Mouse (Mus musculus) forebrain, embryonic 11.5 days (tissue): ENCODE measurements around the gene A130010J15Rik. TPM values are rescaled to one million over a fixed set of nuclear protein-coding genes. Genes with fewer than 3 reads are reported as not detected.
A peak's percentile ranks its signal among the peaks of the same experiment; 100 is the strongest.

Experiments
- ATAC-seq: fragments of 200-750 bp; cut with Nextera tagmentation; replicated peaks from 2 replicates; pipeline ENCODE4 v1.8.0; 2017; ENCODE audit warnings: moderate TSS enrichment; ENCODE audit not compliant: low FRiP score
- DNase-seq: peaks from one replicate; pipeline ENCODE4 v3.0.0-alpha.2; 2017; ENCODE audit warnings: low spot score
- H3K27ac ChIP-seq: fragments of 300-500 bp; sonication (generic); 2 replicates; pipeline ENCODE4 v1.5.1; 2014; ENCODE audit warnings: low read depth, low read length
- H3K27me3 ChIP-seq: fragments of 300-500 bp; sonication (generic); 2 replicates; pipeline ENCODE4 v1.6.1; 2014; ENCODE audit warnings: mild to moderate bottlenecking, low read length, mixed read lengths; ENCODE audit not compliant: control insufficient read depth, insufficient read depth
- H3K36me3 ChIP-seq: fragments of 300-500 bp; sonication (generic); 2 replicates; pipeline ENCODE4 v1.6.1; 2014; ENCODE audit warnings: mild to moderate bottlenecking, low read length, moderate library complexity, mixed read lengths; ENCODE audit not compliant: control insufficient read depth, insufficient read depth
- H3K4me1 ChIP-seq: fragments of 300-500 bp; sonication (generic); replicated peaks from 2 replicates; pipeline ENCODE4 v1.6.1; 2014; ENCODE audit warnings: low read length, mixed read lengths; ENCODE audit not compliant: control insufficient read depth, insufficient read depth
- H3K4me2 ChIP-seq: fragments of 300-500 bp; sonication (generic); 2 replicates; pipeline ENCODE4 v1.6.1; 2014; ENCODE audit warnings: low read depth, mild to moderate bottlenecking, low read length, moderate library complexity, mixed read lengths; ENCODE audit not compliant: severe bottlenecking
- H3K4me3 ChIP-seq: fragments of 300-500 bp; sonication (generic); 2 replicates; pipeline ENCODE4 v1.5.1; 2014; ENCODE audit warnings: low read depth, low read length
- H3K9ac ChIP-seq: fragments of 300-500 bp; sonication (generic); 2 replicates; pipeline ENCODE4 v1.6.1; 2014; ENCODE audit warnings: low read length
- H3K9me3 ChIP-seq: fragments of 300-500 bp; sonication (generic); 2 replicates; pipeline ENCODE4 v1.6.1; 2016; ENCODE audit warnings: low read length, mixed read lengths; ENCODE audit not compliant: control insufficient read depth
- WGBS: fragments of 180-500 bp; shearing (Covaris S2); extraction: QIAGEN DNeasy Blood & Tissue Kit; methylation state at CpG from one replicate; pipeline ENCODE4 v1.1.7; 2014; 5-methylcytosine and 5-hydroxymethylcytosine counted together
- polyA plus RNA-seq: library from polyadenylated mRNA; unstranded; fragments of >200 nt; fragmentation: Nextera tagmentation; extraction: Ambion mirVana; gene quantifications from 2 replicates; pipeline ENCODE4 v1.2.1, GENCODE M21; 2014

Gene A130010J15Rik
- polyA plus RNA-seq, 1 experiment from 2014 or later = 14.3 TPM

DNA sequence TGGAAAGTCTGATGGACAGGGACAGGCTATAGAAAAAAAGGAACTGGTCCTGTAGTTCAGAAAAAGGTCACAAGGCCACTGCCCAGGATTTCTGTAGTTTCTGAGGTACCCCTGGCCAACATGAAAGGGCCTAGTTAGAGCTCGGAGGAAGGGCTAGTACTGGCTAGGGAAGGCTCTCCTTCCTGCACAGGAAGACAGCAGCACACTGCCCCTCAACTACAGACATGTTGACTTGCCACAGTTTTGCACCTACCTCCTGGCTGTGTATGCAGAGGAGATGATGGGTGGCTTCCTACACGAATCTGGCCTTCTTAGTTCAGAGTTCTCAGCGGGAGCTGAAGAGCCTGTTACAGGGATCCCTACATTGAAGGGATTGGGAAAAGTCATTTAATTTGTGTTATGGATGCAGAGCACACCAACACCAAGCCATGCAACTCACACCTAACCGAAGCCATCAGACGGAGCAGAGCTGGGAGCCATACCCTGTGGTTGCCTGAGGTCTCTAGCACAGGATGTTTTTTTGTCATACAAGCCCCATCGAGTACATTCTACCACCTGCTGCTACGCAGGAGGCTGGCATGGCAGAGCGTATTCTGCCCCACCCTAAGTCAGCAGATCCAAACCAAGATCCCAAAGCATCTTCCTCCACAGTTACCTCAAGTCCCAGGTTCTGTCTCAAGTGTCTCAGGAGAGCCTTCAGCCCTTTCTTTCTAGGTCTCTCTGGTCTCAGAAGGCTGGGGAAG is 33.0 kb downstream of the A130010J15Rik start:
- ATAC-seq (no peak), DNase-seq (no peak)
- H3K9ac ChIP-seq = no peak overlapping the region
- no peaks in the 10 kb centered on the region for H3K9me3 ChIP-seq
- no peak overlapping the region for H3K4me3 ChIP-seq
- no peaks in the 10 kb centered on the region for H3K27me3 ChIP-seq
- 85% methylated on average over 8 of the region's 8 CpGs for WGBS
- H3K27ac ChIP-seq = no peak overlapping the region
- H3K4me2 ChIP-seq = no peak overlapping the region
- H3K4me1 ChIP-seq = no peaks in the 10 kb centered on the region
- H3K36me3 ChIP-seq = no peaks in the 10 kb centered on the region

DNA sequence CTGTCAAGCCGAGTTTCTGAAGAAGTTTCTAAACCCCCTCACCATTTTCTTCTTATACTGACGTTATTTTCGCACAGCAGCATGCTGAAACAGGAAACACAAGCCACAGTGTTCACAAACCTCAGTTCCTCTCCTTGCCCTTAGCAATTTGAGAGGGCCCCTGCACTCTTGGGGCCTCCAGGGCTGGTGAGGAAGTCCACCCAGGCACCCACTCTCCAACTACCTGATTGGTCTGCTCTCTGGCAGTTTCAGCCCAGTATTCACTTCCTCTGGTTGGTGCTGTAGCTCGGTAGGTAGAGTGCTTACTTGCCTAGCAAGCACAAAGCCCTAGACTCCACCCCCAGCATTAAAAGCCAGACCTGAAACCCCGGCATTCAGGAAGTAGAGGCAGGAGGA is 33.5 kb downstream of the A130010J15Rik start, which contains the start of gene Traf3ip3:
TSS of gene Traf3ip3 (minus strand) at position 321 of the 396 bp plus-strand sequence.
- H3K9me3 ChIP-seq = no peaks in the 10 kb centered on the region
- no peak within 1 kb of the TSS for H3K9ac ChIP-seq
- ATAC-seq (no peak), DNase-seq (no peak)
- no peak within 1 kb of the TSS for H3K4me3 ChIP-seq
- H3K4me2 ChIP-seq = no peak within 1 kb of the TSS
- H3K27ac ChIP-seq = no peak within 1 kb of the TSS
- no peaks in the 10 kb centered on the region for H3K4me1 ChIP-seq
- WGBS = 61% methylated on average over 5 of the region's 5 CpGs
- H3K36me3 ChIP-seq = no peaks in the 10 kb centered on the region
- H3K27me3 ChIP-seq = no peaks in the 10 kb centered on the region

DNA sequence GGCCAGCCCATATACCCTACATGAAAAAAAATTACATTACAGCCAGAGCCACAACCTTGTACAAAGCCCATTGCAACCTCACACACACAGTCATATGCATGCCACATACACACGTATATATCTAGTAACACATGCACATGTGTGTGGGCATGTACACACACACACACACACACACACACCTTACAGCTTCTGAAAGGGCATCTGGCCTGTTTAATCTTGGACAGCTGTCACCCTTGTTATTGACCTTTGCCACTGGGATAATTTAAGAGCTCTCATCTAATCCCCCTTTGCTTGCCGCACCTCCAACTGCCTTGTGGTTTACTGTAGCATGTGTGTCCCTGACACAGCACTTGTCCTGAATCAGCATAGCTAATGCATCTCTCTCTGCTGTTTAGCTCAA is 36.0 kb downstream of the A130010J15Rik start:
- no peak overlapping the region for H3K4me2 ChIP-seq
- no peaks in the 10 kb centered on the region for H3K9me3 ChIP-seq
- H3K4me1 ChIP-seq = no peaks in the 10 kb centered on the region
- no peak overlapping the region for H3K27ac ChIP-seq
- ATAC-seq = no peak
- H3K36me3 ChIP-seq = no peaks in the 10 kb centered on the region
- no peaks in the 10 kb centered on the region for H3K27me3 ChIP-seq
- H3K4me3 ChIP-seq = no peak overlapping the region
- WGBS = 75% methylated on average over 2 of the region's 2 CpGs
- no peak overlapping the region for H3K9ac ChIP-seq
- no peak for DNase-seq

DNA sequence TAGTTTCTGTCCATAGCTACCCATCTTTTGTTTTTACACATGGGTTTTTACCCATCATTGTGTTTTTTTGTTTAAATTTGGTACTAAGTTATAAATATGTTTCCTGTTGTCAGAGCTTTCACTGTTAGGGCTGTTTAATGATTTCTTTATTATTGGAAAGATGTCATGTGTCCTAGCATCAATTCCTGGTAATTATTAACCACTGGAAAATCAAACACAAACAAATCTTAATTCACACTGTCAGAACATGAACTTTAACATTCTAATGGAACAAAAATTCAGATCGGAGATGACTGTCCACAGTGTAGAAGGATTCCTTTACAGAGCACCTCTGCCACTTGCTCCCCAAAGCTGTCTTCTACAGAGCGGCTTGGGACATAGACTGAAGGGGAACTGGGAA is 37.6 kb downstream of the A130010J15Rik start:
- Histone ChIP-seq H3K4me2 (no peak overlapping the region), H3K4me3 (no peak overlapping the region), H3K27me3 (no peaks in the 10 kb centered on the region), H3K9me3 (no peaks in the 10 kb centered on the region), H3K36me3 (no peaks in the 10 kb centered on the region), H3K4me1 (no peaks in the 10 kb centered on the region), H3K27ac (no peak overlapping the region), H3K9ac (no peak overlapping the region)
- ATAC-seq (no peak), DNase-seq (no peak)
- WGBS = 84% methylated on average over 2 of the region's 2 CpGs

DNA sequence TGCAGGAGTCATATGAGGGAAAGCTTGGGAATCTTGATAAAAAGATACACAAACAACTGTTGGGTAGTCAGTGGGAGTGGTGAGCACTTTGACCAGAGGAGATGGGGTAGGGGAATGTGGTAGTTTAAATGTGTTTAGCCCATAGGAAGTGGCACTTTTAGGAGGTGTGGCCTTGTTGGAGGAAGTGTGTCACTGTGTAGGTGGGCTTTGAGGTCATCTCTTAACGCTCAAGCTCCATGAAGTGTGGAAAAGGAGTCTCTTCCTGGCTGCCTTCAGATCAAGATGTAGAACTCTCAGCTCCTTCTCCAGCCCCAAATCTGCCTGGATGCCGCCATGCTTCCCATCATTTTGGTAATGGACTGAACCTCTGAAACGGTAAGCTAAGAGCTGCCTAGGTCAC is 39.7 kb downstream of the A130010J15Rik start, which contains the start of gene Lamb3:
TSS of gene Lamb3 (plus strand) at position 197 of the 400 bp plus-strand sequence.
- Histone ChIP-seq H3K27ac (no peak within 1 kb of the TSS), H3K36me3 (no peaks in the 10 kb centered on the region), H3K4me1 (no peaks in the 10 kb centered on the region), H3K9me3 (no peaks in the 10 kb centered on the region), H3K4me2 (no peak within 1 kb of the TSS), H3K4me3 (no peak within 1 kb of the TSS), H3K27me3 (no peaks in the 10 kb centered on the region), H3K9ac (no peak within 1 kb of the TSS)
- DNase-seq (no peak), ATAC-seq (no peak)
- 96% methylated on average over 3 of the region's 3 CpGs for WGBS

DNA sequence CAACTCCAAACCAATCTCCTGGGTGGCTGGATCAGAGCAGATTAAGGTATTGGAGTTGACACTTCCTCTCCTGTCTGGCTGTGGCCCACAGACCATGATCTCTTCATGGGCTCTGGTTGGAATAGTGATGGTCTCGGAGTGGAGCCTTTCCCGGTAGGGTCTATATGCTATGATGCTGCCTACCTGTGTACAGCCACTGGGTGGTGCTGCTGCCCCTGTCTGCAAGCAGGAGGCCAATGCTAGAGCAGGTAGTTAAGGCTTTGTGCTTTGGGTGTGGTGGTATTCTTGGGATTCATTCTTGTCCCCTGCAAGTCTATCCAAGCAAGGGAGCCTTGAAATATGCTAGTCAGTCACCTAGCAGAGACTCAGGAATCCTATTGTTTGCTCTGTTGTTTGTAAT is 40.3 kb downstream of the A130010J15Rik start:
- H3K4me1 ChIP-seq = no peaks in the 10 kb centered on the region
- DNase-seq (no peak), ATAC-seq (0 out of 2 replicates have a peak, but pooled peaks have one; percentile 63)
- no peaks in the 10 kb centered on the region for H3K36me3 ChIP-seq
- H3K27ac ChIP-seq = no peak overlapping the region
- 51% methylated on average over 2 of the region's 2 CpGs for WGBS
- no peak overlapping the region for H3K4me2 ChIP-seq
- H3K9ac ChIP-seq = no peak overlapping the region
- no peak overlapping the region for H3K4me3 ChIP-seq
- no peaks in the 10 kb centered on the region for H3K27me3 ChIP-seq
- H3K9me3 ChIP-seq = no peaks in the 10 kb centered on the region

DNA sequence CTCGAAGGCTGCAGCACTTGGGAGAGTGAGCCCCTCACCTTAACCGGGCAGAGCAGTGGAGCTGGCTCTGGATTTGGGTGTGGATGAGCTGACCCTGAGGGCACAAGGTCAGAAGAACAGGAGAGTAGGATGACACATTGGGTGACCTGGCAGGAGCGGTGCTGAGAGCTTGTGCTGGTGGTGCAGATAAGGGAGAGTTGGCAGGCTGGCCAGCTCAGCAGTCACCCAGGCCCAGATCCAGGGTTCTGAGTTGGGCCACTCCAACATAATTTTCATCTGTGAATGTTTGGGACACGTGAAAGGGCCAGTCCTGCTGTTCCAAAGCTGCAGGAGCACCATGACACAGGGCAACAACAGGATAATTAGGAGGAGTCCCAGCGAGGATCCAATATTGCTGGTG is 43.5 kb downstream of the A130010J15Rik start:
- WGBS = 78% methylated on average over 5 of the region's 5 CpGs

DNA sequence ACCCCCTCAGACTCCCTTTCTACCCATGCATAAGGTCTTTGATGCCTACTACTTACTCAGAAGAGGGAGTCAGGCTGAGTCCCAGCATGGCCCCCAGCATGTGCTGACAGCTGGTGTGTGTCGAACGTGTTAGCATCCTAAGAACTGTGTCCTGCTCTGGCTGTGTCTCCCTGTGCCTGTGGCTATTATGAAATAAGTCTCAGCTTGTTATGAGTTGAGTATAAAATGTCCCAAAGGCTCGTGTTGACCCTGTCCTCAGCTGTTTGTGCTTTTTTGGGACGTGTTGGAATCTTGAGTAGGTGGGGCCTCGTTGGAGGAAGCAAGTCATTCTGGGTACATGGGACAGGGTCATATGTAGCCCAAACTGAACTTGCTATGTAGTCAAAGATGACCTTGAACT is 46.2 kb downstream of the A130010J15Rik start:
- Histone ChIP-seq H3K4me2 (no peak overlapping the region), H3K9me3 (no peaks in the 10 kb centered on the region), H3K4me3 (no peak overlapping the region), H3K27ac (no peak overlapping the region), H3K27me3 (no peaks in the 10 kb centered on the region), H3K9ac (no peak overlapping the region), H3K4me1 (no peaks in the 10 kb centered on the region), H3K36me3 (no peaks in the 10 kb centered on the region)
- WGBS = 75% methylated on average over 5 of the region's 5 CpGs
- DNase-seq = no peak
- ATAC-seq = no peak

More for the DNA sequence above, 43.5 kb downstream of the A130010J15Rik start:
- Histone ChIP-seq H3K27ac (no peak overlapping the region), H3K4me1 (no peaks in the 10 kb centered on the region), H3K9me3 (no peaks in the 10 kb centered on the region), H3K4me2 (no peak overlapping the region), H3K36me3 (no peaks in the 10 kb centered on the region), H3K9ac (no peak overlapping the region), H3K27me3 (no peaks in the 10 kb centered on the region), H3K4me3 (no peak overlapping the region)
- DNase-seq (no peak), ATAC-seq (no peak)

DNA sequence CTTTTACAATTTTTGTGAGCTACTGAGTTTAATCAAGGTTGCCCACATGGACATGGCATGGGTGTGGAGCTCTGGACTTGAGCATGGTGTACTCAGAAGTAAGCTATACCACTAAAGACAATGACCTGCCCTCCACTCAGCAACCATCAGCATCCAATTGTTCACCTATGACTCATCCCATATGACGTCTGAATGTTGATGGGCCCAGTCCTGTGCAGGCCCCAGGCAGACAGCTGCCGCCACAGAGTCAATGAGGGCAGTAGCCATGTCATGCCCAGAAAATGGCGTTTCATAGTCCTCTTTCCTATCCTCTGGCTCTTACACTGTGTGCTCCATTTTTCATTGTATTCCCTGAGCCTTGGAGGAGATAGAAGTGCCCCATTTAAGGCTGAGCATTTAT is 48.2 kb downstream of the A130010J15Rik start:
- no peaks in the 10 kb centered on the region for H3K36me3 ChIP-seq
- H3K27ac ChIP-seq = no peak overlapping the region
- H3K4me2 ChIP-seq = no peak overlapping the region
- H3K9me3 ChIP-seq = no peaks in the 10 kb centered on the region
- ATAC-seq = no peak
- no peak for DNase-seq
- no peaks in the 10 kb centered on the region for H3K27me3 ChIP-seq
- 78% methylated on average over 3 of the region's 3 CpGs for WGBS
- no peaks in the 10 kb centered on the region for H3K4me1 ChIP-seq
- no peak overlapping the region for H3K9ac ChIP-seq
- H3K4me3 ChIP-seq = no peak overlapping the region
